Comparison of ENCODE assay signal across 21 mouse cellular contexts in genomic region chr2:156767108-156767507, GRCm38 (mm10). TPM values are rescaled to one million over a fixed set of nuclear protein-coding genes. Genes with fewer than 3 reads are reported as not detected.
DNase-seq lines count a peak whose midpoint lies in the region; ATAC-seq and TF ChIP-seq lines count a peak whose summit lies in the region.
"Had no signal": no experiment of that assay in that cellular context is flagged by ENCODE, and none has a peak within 500 bp of the region (broad histone marks: within the 10 kb centered on the region; RNA-seq: fewer than 3 reads in every experiment).

No protein-coding gene starts in this region.

- no peaks in the 10 kb centered on the region for H3K4me1 ChIP-seq in midbrain, embryonic 13.5 days (replicated peaks)
- no peaks in the 10 kb centered on the region for H3K4me1 ChIP-seq in midbrain, embryonic 14.5 days (ENCODE audit: control insufficient read depth, insufficient read depth, low read length)
- peaks cover 5% of the 10 kb centered on the region for H3K4me1 ChIP-seq in forebrain, embryonic 16.5 days (replicated peaks; ENCODE audit: control insufficient read depth, insufficient read depth, low read length)
- no peaks in the 10 kb centered on the region for H3K4me1 ChIP-seq in stomach, postnatal 0 days (replicated peaks; ENCODE audit: control insufficient read depth, insufficient read depth)
- H3K4me1 ChIP-seq: stomach, embryonic 15.5 days had no signal

- H3K9me3 ChIP-seq in midbrain, embryonic 13.5 days, result no peaks in the 10 kb centered on the region
- H3K9me3 ChIP-seq in midbrain, embryonic 14.5 days (ENCODE audit: control insufficient read depth, low read length), result no peaks in the 10 kb centered on the region
- H3K9me3 ChIP-seq in forebrain, embryonic 16.5 days (ENCODE audit: control insufficient read depth, low read length), result no peaks in the 10 kb centered on the region
- H3K9me3 ChIP-seq in stomach, postnatal 0 days (ENCODE audit: control insufficient read depth, low read length), result no peaks in the 10 kb centered on the region
- H3K9me3 ChIP-seq: embryonic facial prominence, embryonic 13.5 days; heart, embryonic 13.5 days; stomach, embryonic 15.5 days had no signal

- no peak for TF ChIP-seq EP300 in stomach, postnatal 0 days (optimal IDR thresholded peaks at IDR 0.05)

- 84% methylated on average over 5 of the region's 5 CpGs for WGBS in midbrain, embryonic 13.5 days
- WGBS in midbrain, embryonic 14.5 days, result 74% methylated on average over 5 of the region's 5 CpGs
- WGBS in forebrain, embryonic 16.5 days, result 62% methylated on average over 5 of the region's 5 CpGs
- 53% methylated on average over 5 of the region's 5 CpGs for WGBS in stomach, postnatal 0 days

- 0 out of 2 replicates have a peak, but pooled peaks have one; percentile 5 for ATAC-seq in frontal cortex, adult (ENCODE audit: low TSS enrichment)
- ATAC-seq in midbrain, embryonic 13.5 days, result no peak
- no peak for ATAC-seq in midbrain, embryonic 14.5 days (ENCODE audit: low FRiP score, low TSS enrichment)
- no peak for ATAC-seq in forebrain, embryonic 16.5 days
- no peak for ATAC-seq in stomach, postnatal 0 days (ENCODE audit: low FRiP score, low TSS enrichment)
- ATAC-seq: hindbrain, embryonic 16.5 days; intestine, embryonic 16.5 days had no signal

- no peak for DNase-seq in frontal cortex, postnatal 36 days (ENCODE audit: low spot score in 2 of 2)
- no peak for DNase-seq in midbrain, embryonic 14.5 days
- DNase-seq in stomach, postnatal 0 days (ENCODE audit: low spot score), result no peak
- DNase-seq in left cerebral cortex, adult 9 months (ENCODE audit: low spot score in 2 of 2), result no peak
- DNase-seq: adrenal gland, adult 2 months; cerebellum, adult 8-10 months; heart, postnatal 36 days; liver, postnatal 0 days; lung, postnatal 14 days; retina, postnatal 1 day; thymus, adult 2 months had no signal

- no peak overlapping the region for H3K4me2 ChIP-seq in midbrain, embryonic 13.5 days (replicated peaks)
- H3K4me2 ChIP-seq in midbrain, embryonic 14.5 days (ENCODE audit: low read length), result no peak overlapping the region
- no peak overlapping the region for H3K4me2 ChIP-seq in forebrain, embryonic 16.5 days (ENCODE audit: low read length)
- no peak overlapping the region for H3K4me2 ChIP-seq in stomach, postnatal 0 days (replicated peaks; ENCODE audit: low read depth)
- H3K4me2 ChIP-seq: embryonic facial prominence, embryonic 13.5 days; heart, embryonic 13.5 days; stomach, embryonic 15.5 days had no signal

- peaks cover 35% of the 10 kb centered on the region for H3K36me3 ChIP-seq in midbrain, embryonic 13.5 days
- H3K36me3 ChIP-seq in midbrain, embryonic 14.5 days (ENCODE audit: control insufficient read depth, insufficient read depth, low read length), result peaks cover 29% of the 10 kb centered on the region
- 0 out of 2 replicates have a peak, but pooled peaks cover 4% of the 10 kb centered on the region for H3K36me3 ChIP-seq in forebrain, embryonic 16.5 days (ENCODE audit: control insufficient read depth, insufficient read depth)
- peaks cover 6% of the 10 kb centered on the region for H3K36me3 ChIP-seq in stomach, postnatal 0 days (ENCODE audit: control insufficient read depth, insufficient read depth, low read length)

- H3K27ac ChIP-seq in midbrain, embryonic 13.5 days, result peak overlapping the region; percentile 37; the same call in 1 of the 2 replicates
- no peak overlapping the region for H3K27ac ChIP-seq in midbrain, embryonic 14.5 days (replicated peaks; ENCODE audit: low read depth, low read length)
- peak overlapping the region; percentile 1; the same call in 1 of the 2 replicates for H3K27ac ChIP-seq in forebrain, embryonic 16.5 days (ENCODE audit: low read length)
- 0 out of 2 replicates have a peak overlapping the region, but pooled peaks have one; percentile 2 for H3K27ac ChIP-seq in stomach, postnatal 0 days (replicated peaks)
- H3K27ac ChIP-seq: heart, embryonic 13.5 days; kidney, postnatal 0 days; stomach, embryonic 15.5 days had no signal

- no peaks in the 10 kb centered on the region for H3K27me3 ChIP-seq in midbrain, embryonic 13.5 days
- H3K27me3 ChIP-seq in midbrain, embryonic 14.5 days (ENCODE audit: control insufficient read depth, insufficient read depth, low read length), result no peaks in the 10 kb centered on the region
- no peaks in the 10 kb centered on the region for H3K27me3 ChIP-seq in forebrain, embryonic 16.5 days (replicated peaks; ENCODE audit: control insufficient read depth, insufficient read depth, low read length)
- H3K27me3 ChIP-seq in stomach, postnatal 0 days (ENCODE audit: control insufficient read depth, insufficient read depth, low read length), result no peaks in the 10 kb centered on the region
- H3K27me3 ChIP-seq: embryonic facial prominence, embryonic 13.5 days; heart, embryonic 13.5 days; stomach, embryonic 15.5 days had no signal

- no peak overlapping the region for H3K4me3 ChIP-seq in midbrain, embryonic 13.5 days (replicated peaks)
- H3K4me3 ChIP-seq in midbrain, embryonic 14.5 days (replicated peaks; ENCODE audit: low read depth, low read length), result no peak overlapping the region
- no peak overlapping the region for H3K4me3 ChIP-seq in forebrain, embryonic 16.5 days (replicated peaks; ENCODE audit: low read length)
- no peak overlapping the region for H3K4me3 ChIP-seq in stomach, postnatal 0 days (ENCODE audit: low read depth, low read length)
- H3K4me3 ChIP-seq: embryonic facial prominence, embryonic 13.5 days; heart, embryonic 13.5 days; myocyte; stomach, embryonic 15.5 days had no signal

- TF ChIP-seq CTCF in stomach, postnatal 0 days (IDR thresholded peaks at IDR 0.05; ENCODE audit: low read depth), result peak; percentile 29; the same call in 1 of the 2 replicates

- no peak overlapping the region for H3K9ac ChIP-seq in midbrain, embryonic 13.5 days (replicated peaks)
- no peak overlapping the region for H3K9ac ChIP-seq in midbrain, embryonic 14.5 days (replicated peaks; ENCODE audit: low read length)
- no peak overlapping the region for H3K9ac ChIP-seq in forebrain, embryonic 16.5 days (replicated peaks; ENCODE audit: low read depth, low read length)
- H3K9ac ChIP-seq in stomach, postnatal 0 days (ENCODE audit: low read length), result no peak overlapping the region
- H3K9ac ChIP-seq: embryonic facial prominence, embryonic 13.5 days; heart, embryonic 13.5 days; liver, postnatal 0 days; stomach, embryonic 15.5 days had no signal

RNA-seq across cellular contexts. Expression of gene Myl9, which starts 8.1 kb away (rescaled TPM):
- 33.0 and 37.4 TPM in 2 replicates for polyA plus RNA-seq in midbrain, embryonic 13.5 days (2015; fragmentation: Nextera tagmentation; extraction: Ambion mirVana)
- 22.5 and 33.0 TPM in 2 replicates for polyA plus RNA-seq in midbrain, embryonic 14.5 days (2014; fragmentation: Nextera tagmentation; extraction: Ambion mirVana)
- 36.5 and 41.4 TPM in 2 replicates for polyA plus RNA-seq in forebrain, embryonic 16.5 days (2015; fragmentation: Nextera tagmentation; extraction: Ambion mirVana)
- polyA plus RNA-seq in stomach, postnatal 0 days (2015; fragmentation: Nextera tagmentation; extraction: Ambion mirVana), result 2,268 and 2,333 TPM in 2 replicates

Comparison
In these comparisons a context has a peak if more than half of its experiments do, and no peak if none do; other contexts are left out.
1. RNA of gene Myl9, which starts 8.1 kb away (polyA plus RNA-seq): 2,268 to 2,333 TPM in stomach, postnatal 0 days; 33.0 to 37.4 TPM in midbrain, embryonic 13.5 days, 36.5 to 41.4 TPM in forebrain, embryonic 16.5 days and 22.5 to 33.0 TPM in midbrain, embryonic 14.5 days; every median in the first group is over 10 times any median in the second.